Mouse (Mus musculus): ENCODE data around the gene Rasl2-9.
"Not testable (repeated sequence)": the region's sequence is repeated elsewhere in the genome, so short reads cannot be mapped to it uniquely, and the experiment has no call there.

The Rasl2-9 gene

DNA sequence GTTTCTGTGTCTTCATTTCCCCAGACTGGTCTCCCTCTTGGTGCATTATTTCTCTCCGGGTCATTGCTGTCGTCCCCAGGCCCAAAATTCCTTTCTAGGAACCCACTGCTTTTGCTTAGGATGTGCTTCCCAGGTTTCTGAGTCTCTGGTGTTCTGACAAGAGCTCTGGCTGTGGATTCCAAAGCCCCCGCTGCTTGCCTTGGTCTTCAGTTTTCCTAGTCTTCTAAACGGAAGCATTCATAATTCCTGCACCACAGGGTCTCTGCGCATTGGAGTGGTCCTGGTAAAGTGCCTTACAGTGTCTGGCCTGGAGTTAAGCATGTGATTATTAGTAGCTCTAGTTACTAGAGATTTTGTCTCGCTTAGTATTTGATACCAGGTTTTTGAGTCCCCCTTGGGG, 44.9 kb downstream of the Rasl2-9 start:
- DNase-seq (ENCODE audit: low read depth, low spot score): no peak

DNA sequence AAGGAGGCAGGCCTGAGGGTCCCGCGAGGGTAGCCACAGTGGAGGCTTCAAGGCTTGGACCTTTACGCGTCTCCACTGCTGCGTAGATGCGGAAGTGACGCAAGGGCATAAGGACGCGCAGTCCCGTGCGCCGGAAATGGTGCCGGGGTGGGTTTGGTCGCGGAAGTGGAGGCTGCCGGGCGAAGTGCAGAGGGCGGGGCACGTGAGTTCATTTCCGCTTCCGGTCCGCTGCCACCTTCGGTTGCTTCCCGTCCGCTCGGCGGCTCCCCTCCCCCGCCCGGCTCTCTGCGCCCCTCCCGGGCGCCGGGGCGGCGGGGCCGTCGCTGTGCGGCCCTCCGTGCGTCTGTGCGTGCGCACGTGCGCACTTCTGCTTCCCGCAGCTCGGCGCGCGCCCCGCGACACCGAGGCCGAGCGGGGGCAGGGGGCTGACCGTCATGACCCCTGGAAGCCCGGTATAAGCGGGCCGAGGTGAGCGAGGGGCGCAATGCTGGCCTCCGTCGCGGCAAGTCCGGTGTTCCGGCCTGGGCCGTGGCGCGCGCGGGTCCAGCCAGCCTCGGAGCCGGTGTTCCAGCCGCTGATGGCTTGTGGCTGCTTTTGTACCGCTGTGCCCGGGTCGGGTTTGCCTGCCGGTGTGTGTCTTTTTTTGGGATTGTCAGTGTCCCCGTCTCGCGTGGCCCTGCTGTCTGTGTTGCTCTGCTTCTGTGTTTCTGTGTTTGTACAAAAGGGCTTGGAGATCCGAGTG, 45.6 kb downstream of the Rasl2-9 start, which contains the start of gene Epn1:
Gene Epn1, plus strand, starts transcription at position 226 of the 742 bp plus-strand sequence.
- peak; percentile 93 for DNase-seq (ENCODE audit: low read depth, low spot score)

DNA sequence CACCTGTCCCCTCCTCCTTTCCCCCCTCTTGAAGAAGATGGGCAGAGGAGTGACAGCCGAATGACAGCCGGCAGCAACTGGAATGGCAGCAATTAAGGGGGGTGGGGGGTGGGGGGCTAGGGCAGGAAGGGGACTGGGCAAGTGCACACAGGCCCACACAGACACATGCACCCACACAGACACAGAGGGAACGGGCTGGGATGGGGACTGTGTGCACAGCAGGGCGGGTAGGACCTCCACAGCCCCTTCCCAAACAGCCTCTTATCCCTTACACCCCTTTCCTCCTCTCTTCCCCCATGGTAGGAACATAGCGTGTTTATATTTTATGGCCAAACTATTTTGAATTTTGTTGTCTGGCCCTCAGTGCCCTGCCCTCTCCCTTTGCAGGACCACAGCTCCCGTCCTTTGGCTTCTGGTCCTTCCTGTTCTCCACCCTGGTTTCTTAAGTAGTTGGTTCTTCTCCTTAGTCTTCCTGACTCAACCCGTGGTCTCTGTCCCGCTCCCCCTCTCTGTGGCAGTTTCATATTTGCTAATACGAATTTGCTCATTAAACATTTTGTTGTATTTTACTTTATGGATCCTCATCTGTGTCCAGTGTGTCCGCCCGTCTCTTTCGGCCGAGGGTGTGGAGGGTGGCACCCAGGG, 46.3 kb downstream of the Rasl2-9 start:
- not testable (repeated sequence) for DNase-seq (ENCODE audit: low read depth, low spot score)

DNA sequence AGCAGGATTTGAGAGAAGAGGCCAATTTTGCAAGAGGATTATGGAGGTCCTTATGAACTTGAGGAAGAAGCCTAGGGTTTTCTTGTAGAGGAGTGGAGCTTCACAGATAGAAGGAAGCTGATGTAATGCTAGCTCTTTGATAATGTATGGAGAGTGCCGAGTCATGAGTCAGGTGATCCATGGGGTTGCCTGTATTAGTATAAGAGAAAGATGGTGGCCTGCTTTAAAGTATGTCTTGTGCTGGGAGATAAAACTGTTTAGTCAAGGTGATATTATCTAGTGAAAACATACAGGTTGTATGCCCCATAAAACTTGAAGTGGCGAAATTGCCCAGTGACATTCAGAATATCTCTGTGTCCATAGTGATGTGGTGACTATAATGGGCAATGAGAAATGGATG, 48.8 kb downstream of the Rasl2-9 start:
- no peak for DNase-seq (ENCODE audit: low read depth, low spot score)

DNA sequence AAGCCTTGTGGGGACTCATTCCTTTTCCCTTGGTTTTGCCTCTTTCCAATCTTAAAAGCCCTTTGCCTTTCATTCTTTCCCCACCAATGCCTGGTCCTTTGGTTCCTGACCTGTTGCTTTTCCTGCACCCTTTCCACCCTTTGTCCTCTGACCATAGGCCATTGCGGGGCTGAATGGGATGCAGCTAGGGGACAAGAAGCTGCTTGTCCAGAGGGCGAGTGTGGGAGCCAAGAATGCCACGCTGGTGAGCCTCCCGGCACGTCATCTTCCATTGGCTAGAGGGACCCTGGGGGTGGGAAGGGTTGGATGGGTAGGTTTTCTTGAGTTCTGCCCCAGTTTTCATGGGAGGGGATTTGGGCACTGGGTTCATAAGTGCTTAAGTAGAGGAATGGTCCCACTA, 50.8 kb downstream of the Rasl2-9 start:
- DNase-seq (ENCODE audit: low read depth, low spot score): no peak

All from retina, postnatal 7 days (tissue).